In genomic region chr15:31280683-31281082, GRCm38 (mm10) we compare ENCODE assay signal across 18 mouse cellular contexts.
"Had no signal": no experiment of that assay in that cellular context is flagged by ENCODE, and none has a peak within 500 bp of the region (broad histone marks: within the 10 kb centered on the region; RNA-seq: fewer than 3 reads in every experiment).

No protein-coding gene starts in this region.

- H3K27ac ChIP-seq: hindbrain, embryonic 14.5 days; intestine, embryonic 15.5 days; kidney, postnatal 0 days; layer of hippocampus, adult 2 months; limb, embryonic 10.5 days; neural tube, embryonic 13.5 days; stomach, embryonic 15.5 days had no signal

- H3K4me2 ChIP-seq: hindbrain, embryonic 14.5 days; intestine, embryonic 15.5 days; neural tube, embryonic 13.5 days; stomach, embryonic 15.5 days had no signal

- H3K36me3 ChIP-seq: intestine, embryonic 15.5 days; limb, embryonic 10.5 days; neural tube, embryonic 13.5 days; stomach, embryonic 15.5 days had no signal

- H3K9me3 ChIP-seq: intestine, embryonic 15.5 days; limb, embryonic 10.5 days; megakaryocyte, embryonic 14.5 days; neural tube, embryonic 13.5 days; stomach, embryonic 15.5 days had no signal

- ATAC-seq: intestine, embryonic 15.5 days; lung, postnatal 0 days; midbrain, embryonic 16.5 days had no signal

- H3K9ac ChIP-seq: hindbrain, embryonic 14.5 days; intestine, embryonic 15.5 days; neural tube, embryonic 13.5 days; stomach, embryonic 15.5 days had no signal

- H3K27me3 ChIP-seq: intestine, embryonic 15.5 days; neural tube, embryonic 13.5 days; stomach, embryonic 15.5 days had no signal

- H3K4me3 ChIP-seq: intestine, embryonic 15.5 days; layer of hippocampus, adult 2 months; limb, embryonic 10.5 days; megakaryocyte, embryonic 14.5 days; neural tube, embryonic 13.5 days; stomach, embryonic 15.5 days had no signal

- DNase-seq: kidney, adult 18-20 months; kidney, postnatal 4 days; lung, adult 2 months; lung, postnatal 36 days; retina, postnatal 1 day; right cerebral cortex, postnatal 14 days; thymus, adult 2 months; thymus, postnatal 25 days had no signal
